Mouse (Mus musculus) embryonic stem cell, embryonic (primary cell): ENCODE measurements around the gene Insig2.

Source experiments
- CTCF ChIA-PET, 4 experiments: fragments of 300-600 bp in 2 of 4; fragments of 350-600 bp in 2 of 4; sonication (Branson Sonifier 250); formaldehyde crosslinking; loops; one replicate each; lab custom pipeline; 2022; ENCODE audit warnings: inconsistent platforms in 2 of 4; lab: Charles Lee
- POLR2A ChIA-PET, 4 experiments: fragments of 300-600 bp in 2 of 4; fragments of 350-600 bp in 2 of 4; sonication (Branson Sonifier 250); formaldehyde crosslinking; loops; one replicate each; lab custom pipeline; 2022; ENCODE audit warnings: antibody characterized with exemption in 4 of 4, inconsistent platforms in 1 of 4; lab: Charles Lee

Gene Insig2

DNA sequence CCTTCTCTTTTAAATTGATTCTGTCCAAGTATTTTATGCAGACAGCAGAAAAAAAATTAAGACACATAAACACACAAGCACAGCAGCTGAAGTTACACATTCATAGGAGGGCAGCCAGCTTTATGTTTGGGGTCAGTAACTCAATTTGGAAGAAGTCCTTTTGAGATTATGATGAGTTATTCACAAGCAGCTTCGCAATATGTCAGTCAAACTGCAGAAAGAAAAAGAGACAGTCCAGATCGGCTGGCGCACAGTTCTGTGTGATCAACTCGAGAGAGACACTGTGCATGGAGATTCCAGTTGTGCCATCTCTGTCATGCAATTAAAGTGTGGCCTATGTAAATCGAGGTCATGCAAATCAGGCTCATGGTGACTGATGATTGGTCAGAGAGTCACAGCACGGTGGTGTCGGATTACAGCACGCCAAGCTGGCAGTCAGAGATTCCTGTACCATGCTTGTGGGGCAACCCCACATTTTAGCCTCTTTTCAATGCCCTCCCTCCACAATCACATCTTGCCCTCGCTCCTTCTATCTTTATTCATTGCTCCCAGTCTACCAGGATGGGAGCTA is 72.1 kb downstream of the Insig2 start:
- ChIA-PET POLR2A (interaction anchor here in 2 of 4 experiments (0.6 to 1.4 kb wide), 3 partner anchors 17 to 904 kb away, joined by 3 to 6 read pairs (median 5); no protein-coding TSS in a partner anchor), CTCF (no interaction called here)
